Mouse (Mus musculus) megakaryocyte, embryonic 14.5 days (primary cell): ENCODE results near the gene Gm10643.

ENCODE experiments used
- FLI1 ChIP-seq: IDR thresholded peaks from 2 replicates; pipeline ENCODE4 v1.6.1; 2012; ENCODE audit warnings: low read length, inconsistent platforms, mixed read lengths
- GATA1 ChIP-seq: IDR thresholded peaks from 3 replicates; pipeline ENCODE4 v1.6.1; 2012; ENCODE audit warnings: mixed read lengths, low read length, inconsistent platforms, borderline replicate concordance

- TF ChIP-seq GATA1 = no peak
- TF ChIP-seq FLI1 = no peak
Measured at GRCm38 (mm10) chr8:84106216-84107040, 41.5 kb upstream of the Gm10643 start.
